Mouse (Mus musculus) layer of hippocampus, adult 8-10 months (tissue): ENCODE results near the gene Mark2. TPM values are rescaled to one million over a fixed set of nuclear protein-coding genes. Genes with fewer than 3 reads are reported as not detected.

ENCODE experiments used
- DNase-seq, 2 experiments: peaks; one replicate each; pipeline ENCODE4 v3.0.0; 2022; ENCODE audit warnings: low spot score in 2 of 2
- total RNA-seq, 4 experiments: library from RNA; stranded (reverse); gene quantifications; 2 replicates each; pipeline ENCODE4 v1.2.4; 2022

Mark2 gene
- total RNA-seq, 4 experiments from 2014 or later, result 101 to 135 (median 120) TPM

DNA sequence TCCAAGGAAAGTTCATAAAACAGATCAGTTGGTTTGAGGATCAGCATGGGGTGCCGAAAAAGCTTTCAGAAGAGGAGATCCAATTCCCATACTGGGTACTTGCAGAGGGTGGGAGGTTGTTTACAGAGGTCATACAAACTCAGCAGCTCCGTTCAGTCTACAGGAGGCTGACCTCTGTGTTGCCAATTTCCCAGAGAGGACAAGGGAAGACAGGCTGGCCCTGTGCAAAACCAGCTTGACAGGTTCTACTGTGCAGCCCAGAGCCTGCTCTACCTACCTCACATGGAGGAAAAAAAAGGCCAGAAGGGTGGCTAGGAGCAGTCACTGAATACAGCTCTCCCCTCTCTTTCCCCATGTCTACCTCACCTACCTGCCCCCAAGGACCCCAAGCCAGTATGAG lies 7.6 kb downstream of the Mark2 start:
- no peak for DNase-seq

- DNase-seq, result no peak
These were observed 20.3 kb downstream of the Mark2 start for GRCm38 (mm10) chr19:7321391-7321790.

GRCm38 (mm10) chr19:7320181-7320580 lies 21.5 kb downstream of the Mark2 start:
- DNase-seq, result no peak

GRCm38 (mm10) chr19:7317716-7318115 lies 23.9 kb downstream of the Mark2 start:
- no peak for DNase-seq

DNA sequence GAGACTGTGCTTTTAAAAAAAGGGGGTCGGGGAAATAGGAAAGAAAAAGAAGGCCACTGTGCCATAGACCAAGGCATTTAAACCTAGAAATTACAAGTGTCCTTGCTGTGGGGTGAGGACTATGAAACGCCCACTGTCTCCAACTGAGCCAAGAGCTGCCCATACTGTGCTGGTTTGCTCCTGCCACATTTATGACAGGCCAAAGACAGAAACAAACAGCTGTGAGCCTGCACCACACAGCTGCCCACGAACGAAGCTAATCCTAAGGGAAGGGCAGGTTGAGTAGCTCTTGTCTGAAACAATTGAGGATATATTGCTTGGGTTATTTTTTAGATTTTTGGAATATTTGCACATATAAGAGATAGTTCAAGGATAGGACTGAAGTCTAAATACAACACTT lies 24.8 kb downstream of the Mark2 start:
- no peak for DNase-seq

DNA sequence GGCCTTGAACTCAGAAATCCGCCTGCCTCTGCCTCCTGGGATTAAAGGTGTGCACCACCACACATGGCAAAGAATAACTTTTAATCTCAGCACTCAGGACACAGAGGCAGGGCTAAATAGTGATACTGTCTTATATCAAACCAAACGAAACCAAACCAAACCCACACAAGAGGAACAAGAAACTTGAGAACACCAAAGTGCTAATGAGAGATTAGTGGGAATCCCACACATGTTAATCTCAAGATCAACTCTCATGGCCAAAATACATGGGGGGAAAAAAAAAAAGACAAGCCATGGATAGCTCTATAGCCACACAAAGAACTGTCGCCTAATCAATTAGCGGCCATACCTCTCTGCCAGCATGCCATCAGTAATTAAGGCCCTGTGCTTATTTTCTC lies 26.1 kb downstream of the Mark2 start:
- DNase-seq, result no peak

GRCm38 (mm10) chr19:7314976-7315586 lies 26.6 kb downstream of the Mark2 start:
- DNase-seq, result peak; percentile 53 to 71

- DNase-seq, result no peak
These were observed 28.0 kb downstream of the Mark2 start for GRCm38 (mm10) chr19:7313660-7314059.

DNA sequence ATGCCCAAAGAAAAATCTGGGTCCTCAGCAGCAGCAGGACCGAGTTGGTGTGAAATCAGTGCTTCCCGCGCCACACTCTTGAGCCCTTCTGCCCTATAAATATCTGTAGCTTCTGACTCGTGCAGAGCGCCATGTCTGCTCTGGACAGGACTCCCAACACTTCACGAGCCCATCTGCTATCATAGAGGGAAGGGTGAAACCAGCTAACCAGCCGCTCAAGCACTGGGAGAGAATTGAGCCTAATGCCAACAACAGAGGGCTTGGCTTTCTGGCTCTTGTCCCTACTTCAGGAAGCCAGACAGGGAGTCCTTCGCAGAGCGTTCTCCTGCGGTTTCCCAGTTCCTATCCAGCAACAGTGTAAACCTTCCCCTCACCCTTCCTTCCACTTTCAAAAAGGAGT lies 30.4 kb downstream of the Mark2 start:
- DNase-seq, result no peak

GRCm38 (mm10) chr19:7310704-7311103 lies 31.0 kb downstream of the Mark2 start:
- DNase-seq, result peak; percentile 28 to 41

DNA sequence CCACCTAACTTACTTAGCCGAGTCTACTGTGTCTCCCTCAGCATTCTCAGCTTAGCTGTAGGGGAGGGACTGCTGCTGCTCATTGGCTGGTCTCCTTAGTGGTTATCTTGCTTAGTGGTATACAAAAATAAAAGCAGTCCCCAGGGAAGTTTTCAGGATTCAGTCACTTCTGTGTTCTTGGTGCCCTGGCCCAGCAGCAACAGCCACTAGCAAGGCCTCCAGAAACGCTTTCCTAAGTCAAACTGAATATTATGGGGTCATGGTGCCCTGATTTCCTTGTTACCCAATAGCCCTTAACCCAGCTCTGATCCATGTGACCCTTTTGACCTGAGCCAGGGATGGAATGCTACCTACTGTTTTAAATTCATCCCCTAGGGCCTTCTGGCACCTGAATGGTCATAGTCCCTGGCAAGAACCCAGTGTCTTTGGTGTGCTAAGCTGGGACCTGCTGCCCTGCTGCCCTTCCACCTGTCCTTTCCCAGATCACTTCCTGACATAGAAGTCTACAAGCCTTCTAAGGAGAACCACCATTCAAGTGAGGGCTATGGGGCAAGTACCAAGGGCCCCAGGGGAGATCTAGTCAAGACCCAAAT lies 31.8 kb downstream of the Mark2 start:
- DNase-seq, result no peak

DNA sequence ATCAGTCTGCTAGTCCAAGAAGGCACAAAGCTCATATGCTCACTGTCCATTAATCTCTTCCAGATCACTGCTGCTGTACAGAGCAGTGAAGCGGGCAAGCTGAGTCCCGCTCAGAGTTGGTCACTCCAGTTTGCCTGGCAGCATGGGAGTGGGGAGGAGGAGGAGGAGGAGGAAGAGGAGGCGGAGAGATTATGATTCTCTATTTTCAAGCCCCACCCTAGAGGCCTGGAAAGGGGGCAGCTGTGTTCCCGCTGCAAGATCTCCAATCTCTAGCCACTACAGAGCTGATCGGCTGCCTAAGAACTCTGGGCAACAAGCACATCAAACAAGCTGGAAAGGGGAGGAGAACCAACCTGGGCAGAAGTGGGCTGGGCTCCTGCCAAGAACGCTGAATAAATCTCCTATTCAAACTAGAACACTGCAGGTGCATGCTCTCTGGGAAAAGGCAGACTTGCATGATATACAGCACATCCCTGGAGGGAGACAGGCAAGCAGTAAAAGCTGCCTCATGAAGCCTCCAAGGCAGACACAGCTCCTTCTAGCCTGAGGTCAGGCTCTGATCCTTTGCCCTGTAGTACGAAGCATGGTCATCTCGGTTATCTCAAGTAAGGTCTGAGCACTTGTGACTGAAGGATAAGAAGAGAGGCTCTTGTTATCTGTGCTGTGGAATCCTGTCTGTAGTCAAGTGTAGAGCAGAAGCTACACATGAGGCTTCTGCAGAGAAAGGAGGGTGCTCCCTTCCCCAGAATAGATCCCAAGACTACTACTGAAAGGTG lies 33.5 kb downstream of the Mark2 start:
- DNase-seq, result peak in 1 of 2 experiments; percentile 40

DNA sequence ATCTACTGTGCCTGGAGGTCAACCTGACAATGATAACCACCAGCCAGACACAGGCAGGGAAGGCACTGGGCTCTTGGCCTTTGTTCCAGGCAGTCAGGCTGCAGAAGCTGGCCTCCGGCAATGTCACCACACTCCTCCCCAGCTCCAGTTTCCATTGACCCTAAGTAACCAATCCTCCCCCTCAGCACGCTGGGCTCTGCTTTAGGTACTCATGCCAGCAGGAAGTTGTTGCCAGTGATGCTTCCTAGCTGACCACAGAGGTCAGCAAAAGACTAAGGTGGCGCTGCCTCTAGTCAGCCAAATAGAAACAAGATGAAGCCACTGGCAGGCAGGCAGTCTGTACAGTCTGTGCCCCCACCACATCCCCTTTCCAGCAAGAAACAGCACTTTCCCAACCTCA lies 34.7 kb downstream of the Mark2 start:
- DNase-seq, result no peak

DNA sequence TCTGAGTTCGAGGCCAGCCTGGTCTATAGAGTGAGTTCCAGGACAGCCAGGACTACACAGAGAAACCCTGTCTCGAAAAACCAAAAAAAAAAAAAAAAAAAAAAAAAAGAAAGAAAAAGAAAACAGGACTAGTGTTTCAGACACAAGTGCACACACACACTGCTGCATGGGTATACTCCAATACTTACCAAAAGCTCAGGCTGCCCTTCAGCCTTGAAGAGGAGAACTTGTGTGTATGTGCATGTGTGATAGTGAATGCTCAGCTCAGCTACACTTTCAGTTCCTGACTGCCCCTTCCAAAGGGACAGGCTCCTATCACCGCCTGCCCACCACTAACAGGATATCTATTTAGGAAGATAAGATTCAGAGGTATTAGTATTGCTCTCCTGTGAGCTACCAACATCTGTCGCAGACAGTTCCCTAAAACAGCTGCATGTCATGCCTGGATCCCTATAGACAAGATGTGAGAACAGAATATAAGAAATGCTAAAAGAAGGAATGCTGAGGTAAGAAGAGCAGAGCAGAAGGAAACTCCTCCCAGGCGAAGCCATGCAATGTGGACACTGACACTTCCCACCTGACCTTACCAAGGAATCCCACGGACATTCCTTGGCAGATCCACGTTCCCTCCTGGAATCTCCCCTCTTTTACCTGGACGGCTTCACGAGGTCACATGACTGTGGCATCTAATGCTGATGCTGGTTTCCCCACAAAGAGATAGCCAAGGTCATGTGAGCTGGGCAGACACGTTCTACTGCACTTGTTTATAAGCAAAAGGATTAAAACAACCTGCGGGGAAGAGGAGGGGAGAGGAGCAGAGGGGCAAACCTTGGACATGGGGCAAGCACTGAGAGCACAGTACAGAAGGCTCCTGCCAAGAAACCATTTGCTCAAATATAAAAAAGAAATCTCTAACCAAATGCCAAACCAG lies 36.0 kb downstream of the Mark2 start:
- DNase-seq, result no peak

GRCm38 (mm10) chr19:7304801-7305200 lies 36.9 kb downstream of the Mark2 start:
- DNase-seq, result no peak

- no peak for DNase-seq
These were observed 37.9 kb downstream of the Mark2 start for GRCm38 (mm10) chr19:7303796-7304195.

DNA sequence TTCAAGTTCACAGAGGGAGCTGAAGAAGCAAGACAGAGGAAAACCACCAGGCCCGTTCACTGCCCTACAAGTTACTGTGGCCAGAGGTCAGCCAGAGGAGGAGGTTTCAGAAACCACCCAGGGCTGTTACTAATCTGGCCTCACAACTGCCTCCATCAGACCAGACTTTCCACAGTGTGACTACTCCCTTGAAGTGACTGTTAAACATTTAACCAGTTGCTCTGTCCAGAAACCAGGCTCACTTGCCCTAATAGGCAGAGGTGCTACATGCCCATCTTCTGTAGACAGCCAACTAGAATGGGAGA lies 39.2 kb downstream of the Mark2 start:
- DNase-seq, result no peak

- DNase-seq, result no peak
These were observed 39.8 kb downstream of the Mark2 start for GRCm38 (mm10) chr19:7301647-7302492.

DNA sequence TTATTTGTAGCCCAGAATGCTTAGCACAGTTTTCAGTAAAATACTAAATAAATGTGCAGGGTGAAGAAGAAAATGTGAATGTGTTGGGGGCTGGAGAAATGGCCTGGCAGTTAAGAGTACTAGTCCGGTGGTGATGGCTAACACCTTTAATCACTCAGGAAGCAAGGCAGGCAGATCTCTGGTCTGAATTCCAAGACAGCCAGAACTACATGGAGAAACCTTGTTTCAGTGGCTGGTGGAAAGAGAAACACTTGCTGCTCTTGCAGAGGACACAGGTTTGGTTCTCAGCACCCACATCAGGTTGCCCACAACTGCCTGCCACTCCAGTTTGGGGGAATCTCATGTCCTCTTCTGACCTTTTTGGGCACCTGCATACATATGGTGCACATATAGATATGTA lies 41.6 kb downstream of the Mark2 start:
- no peak for DNase-seq

GRCm38 (mm10) chr19:7299052-7299451 lies 42.6 kb downstream of the Mark2 start:
- DNase-seq, result peak; percentile 68 to 83

GRCm38 (mm10) chr19:7295959-7296358 lies 45.7 kb downstream of the Mark2 start:
- no peak for DNase-seq
